Mouse (Mus musculus) fibroblast of lung, adult 2 months (primary cell): Measurements from ENCODE around the gene Atg4d.
"Not testable (repeated sequence)": the region's sequence is repeated elsewhere in the genome, so short reads cannot be mapped to it uniquely, and the experiment has no call there.

ENCODE experiments used
- DNase-seq: peaks from one replicate; pipeline ENCODE4 v3.0.0-alpha.2; 2011; ENCODE audit warnings: low read depth

Gene Atg4d

DNA sequence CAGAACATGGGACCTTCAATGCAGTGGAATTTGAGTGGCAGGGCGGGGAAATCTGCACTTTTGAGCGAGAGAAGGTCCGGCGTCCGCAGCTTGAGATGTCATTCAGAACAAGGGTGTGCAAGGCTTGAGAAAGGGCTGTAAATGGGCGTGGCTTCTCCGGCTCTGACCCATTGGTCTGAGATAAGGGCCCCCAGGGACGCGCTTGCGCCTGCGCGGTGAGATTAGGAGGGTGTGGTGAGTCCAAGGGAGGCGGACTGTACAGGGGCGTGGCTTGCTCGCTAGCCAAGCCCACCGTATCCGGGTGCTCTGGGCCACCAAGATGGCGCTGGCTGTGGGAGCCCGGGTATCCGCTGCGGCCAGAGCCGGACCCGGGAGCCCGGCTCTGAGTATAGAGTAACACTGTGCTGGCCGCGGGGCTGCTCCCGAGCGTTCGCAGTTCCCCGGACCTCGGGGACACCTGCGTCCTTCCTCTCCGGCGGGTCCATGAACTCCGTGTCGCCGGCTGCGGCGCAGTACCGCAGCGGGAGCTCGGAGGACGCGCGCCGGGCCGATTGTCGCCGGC is at the start of gene Atg4d:
TSS of gene Atg4d (plus strand) at position 294 of the 562 bp plus-strand sequence.
- peak; percentile 96 for DNase-seq

DNA sequence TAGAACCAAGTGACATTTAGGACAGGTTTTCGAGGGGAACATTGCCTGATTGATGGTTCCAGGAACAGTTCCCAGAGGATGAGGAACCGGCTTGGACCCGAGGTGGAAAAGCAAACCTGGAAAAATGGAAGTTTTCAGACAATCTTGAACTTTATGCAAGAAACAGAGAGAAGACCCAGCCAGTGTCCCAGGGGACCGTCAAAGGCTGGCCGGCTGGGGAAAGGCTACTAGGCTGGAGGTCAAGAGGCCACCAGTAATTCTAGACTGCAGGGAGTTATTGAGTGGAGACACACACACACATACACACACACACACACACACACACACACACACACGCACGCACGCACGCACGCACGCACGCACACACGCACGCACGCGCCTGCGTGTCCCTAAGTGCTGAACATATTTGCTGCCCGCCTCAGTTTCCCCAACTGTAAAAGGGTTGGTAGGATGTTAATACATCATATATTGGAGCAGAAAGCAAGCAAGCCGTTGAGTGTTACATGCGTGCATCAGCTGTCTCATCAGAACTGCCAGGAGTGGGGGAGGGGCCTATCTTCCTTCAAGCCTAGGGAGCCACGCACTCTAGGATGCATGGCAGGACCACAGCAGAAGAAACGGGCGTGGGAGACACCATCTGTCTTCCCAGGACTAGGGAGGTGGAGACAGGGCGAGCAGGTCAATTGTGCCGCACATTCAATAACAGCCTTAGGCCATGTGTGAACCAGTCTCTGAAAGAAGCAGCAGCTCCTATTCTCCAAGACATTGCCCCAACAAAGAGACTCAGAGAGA is 48.8 kb upstream of the Atg4d start:
- no peak for DNase-seq

DNA sequence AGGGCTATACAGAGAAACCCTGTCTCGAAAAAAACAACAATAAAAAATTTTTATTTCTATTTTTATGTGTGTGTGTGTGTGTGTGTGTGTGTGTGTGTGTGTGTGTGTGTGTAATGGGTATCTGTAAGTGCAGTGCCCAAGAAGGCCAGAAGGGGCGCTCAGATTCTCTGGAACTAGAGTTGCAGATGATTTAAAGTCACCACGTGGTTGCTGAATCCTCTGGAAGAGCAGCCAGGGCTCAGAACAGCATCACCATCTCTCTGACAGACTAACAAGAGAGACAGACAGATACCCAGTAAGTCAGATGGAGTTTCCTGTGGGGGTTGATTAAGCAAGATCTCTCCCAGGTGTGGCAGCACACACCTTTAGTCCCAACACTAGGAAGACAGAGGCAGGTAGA is 45.3 kb upstream of the Atg4d start:
- no peak for DNase-seq

DNA sequence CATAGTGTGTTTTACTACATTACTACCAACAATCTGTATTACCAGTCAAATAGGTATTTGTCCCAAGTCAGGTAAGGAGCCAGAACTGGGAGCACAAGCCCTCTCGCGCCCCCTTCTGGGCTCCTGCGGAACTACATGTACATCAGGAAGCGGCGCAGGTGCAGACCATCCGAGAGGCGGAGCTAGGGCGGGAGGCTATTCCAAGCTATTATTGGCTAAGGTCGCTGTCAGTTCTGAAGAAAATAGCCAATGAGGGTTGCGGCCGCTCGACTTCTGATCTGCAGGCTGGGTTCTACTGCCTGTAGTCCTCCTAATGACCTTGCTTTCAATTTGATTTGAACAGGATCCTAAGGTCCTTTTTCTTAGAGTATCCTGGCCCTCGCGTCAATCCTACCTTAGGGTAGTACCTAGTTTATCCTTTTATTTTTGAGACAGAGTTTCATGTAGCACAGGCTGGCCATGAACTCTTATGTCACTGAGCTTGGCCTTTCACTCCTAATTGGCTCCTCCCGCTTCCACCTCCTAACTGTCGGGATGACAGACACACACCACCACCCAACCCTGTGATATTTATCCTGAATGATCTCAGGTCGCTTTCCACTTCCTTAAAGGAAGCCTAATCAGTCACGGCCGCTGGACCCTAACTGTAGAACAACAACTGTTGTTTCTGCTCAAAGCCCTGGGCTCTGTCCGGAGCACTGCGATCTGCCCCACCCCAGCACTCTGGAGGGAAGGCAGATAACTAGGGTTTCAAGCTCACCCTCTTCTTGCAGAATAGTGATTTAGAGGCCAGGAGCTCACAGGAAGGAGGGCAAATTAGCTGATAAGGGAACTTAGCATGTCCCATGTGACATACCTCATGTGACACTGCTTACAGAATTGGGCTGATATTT is 44.4 kb upstream of the Atg4d start:
- peak; percentile 69 for DNase-seq

DNA sequence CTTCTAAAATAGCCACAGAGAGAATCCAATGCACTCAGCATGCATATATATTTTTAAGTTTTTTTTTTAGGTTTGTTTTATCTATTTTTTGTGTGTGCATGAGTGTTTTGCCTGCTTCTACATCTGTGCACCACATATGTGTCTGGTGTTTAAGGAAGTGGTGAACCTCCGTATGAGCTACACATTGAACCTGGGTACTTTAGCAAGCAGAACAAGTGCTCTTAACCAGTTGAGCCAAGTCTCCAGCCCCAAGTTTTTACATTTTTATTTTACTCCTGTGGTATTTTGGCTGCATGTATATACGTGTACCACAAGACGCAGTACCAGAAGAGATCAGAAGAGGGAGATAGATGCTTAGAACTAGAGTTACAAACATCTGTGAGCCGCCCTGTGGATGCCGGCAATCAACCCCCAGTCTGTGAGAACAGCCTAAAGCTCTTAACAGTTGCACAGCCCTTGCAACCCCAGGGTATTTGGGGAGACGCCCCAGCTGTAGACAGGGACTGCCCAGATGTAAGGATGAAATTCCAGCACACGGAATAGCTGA is 43.6 kb upstream of the Atg4d start:
- no peak for DNase-seq

DNA sequence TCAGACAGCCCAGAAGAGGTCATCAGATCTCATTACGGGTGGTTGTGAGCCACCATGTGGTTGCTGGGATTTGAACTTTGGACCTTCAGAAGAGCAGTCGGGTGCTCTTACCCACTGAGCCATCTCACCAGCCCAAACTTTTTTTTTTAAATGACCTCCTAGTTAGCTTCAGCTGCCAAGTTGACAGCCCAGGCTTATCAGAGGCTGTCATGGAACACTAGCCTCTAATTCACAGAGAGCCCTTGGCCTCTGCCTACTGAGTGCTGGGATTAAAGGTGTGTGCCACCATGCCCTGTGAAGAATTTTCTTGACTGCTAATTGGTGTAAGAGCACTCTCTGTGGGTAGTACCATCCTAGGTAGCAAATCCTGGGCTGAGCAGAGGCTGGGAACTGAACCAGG is 41.6 kb upstream of the Atg4d start:
- not testable (repeated sequence) for DNase-seq

DNA sequence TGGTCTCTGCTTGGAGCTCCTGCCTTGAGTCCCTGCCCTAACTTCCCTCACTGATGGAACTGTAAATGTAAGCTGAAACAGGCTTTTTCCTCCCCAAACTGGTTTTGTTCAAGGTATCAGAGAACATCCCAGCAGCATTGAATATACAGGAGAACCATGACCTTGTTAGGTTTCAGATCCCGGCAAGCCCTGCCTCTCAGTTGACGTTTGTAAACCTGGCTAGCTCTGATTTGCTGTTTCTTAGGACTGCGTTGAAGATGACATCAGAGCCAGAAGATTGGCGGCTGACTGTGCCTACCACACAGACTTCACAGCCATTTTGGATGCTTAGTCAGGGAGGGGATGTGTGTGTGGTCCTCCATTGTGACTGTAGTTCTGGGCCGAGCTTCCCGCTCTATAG is 41.2 kb upstream of the Atg4d start:
- no peak for DNase-seq

DNA sequence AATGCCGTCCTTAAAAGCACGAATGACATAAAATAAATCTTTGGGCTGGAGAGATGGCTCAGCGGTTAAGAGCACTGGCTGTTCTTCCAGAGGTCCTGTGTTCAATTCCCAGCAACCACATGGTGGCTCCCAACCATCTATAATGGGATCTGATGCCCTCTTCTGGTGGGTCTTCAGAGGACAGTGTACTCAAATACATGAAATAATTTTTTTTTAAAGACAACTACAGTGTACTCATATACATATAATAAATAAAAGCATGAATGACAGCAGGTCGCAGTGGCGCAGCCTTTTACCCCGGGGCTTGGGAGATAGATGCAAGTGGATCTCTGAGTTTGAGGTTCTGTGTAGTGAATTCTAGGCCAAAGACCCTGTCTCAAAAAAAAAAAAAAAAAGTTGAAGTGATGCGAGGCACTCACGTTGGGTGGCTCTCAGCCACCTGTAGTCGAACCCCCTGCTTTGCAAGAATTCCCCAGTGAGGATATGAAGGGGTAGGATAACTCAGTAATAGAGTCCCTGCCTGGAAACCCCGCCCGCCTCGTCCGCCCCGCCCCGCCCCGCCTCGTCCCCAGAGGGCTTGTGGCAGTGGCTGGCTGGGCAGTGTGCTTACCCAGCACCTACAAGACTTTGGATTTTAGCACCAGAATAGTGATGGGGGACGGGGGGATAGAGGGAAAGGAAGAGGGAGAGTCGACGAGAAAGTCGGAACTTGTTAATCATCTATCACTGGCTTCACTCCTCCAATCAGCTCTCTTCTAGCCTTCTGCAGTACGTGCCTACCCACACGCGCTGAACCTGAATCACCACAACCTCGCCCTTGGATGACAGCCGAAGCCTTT is 40.3 kb upstream of the Atg4d start:
- peak; percentile 56 for DNase-seq

DNA sequence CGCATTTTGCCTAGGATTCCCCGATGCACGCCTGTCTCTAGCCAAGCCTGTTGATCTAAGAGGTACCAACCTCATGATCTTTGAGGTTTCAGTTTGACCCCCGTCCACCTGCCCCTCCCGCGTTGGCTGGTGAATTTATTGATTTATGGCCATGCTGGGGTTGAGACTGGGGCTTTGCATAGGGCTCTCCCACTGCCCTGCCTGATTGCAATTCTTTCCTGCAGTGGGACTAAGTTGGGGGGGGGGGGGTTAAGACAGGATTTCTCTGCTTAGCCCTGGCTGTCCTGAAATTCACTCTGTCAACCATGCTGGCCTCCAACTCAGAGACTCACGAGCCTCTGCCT is 39.7 kb upstream of the Atg4d start:
- no peak for DNase-seq

DNA sequence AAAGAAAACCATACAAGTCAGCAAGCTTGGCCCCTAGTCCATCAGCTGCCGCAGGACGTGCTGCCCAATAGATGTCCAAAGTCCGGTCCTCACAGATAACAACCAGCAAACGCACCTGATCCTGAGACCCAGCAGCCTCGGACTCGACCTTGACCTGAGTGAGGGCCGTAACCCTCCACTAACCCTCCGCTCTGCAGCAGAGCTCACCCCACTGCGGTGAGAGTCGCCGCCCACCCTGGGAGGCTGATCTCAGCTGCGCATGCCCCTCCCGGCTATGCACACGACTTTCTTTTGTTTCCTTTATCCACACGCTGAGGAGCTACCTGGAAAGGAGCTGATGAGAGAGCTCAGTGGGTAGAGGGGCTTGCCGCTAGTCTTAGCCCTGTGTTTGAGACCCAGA is 37.8 kb upstream of the Atg4d start:
- no peak for DNase-seq

DNA sequence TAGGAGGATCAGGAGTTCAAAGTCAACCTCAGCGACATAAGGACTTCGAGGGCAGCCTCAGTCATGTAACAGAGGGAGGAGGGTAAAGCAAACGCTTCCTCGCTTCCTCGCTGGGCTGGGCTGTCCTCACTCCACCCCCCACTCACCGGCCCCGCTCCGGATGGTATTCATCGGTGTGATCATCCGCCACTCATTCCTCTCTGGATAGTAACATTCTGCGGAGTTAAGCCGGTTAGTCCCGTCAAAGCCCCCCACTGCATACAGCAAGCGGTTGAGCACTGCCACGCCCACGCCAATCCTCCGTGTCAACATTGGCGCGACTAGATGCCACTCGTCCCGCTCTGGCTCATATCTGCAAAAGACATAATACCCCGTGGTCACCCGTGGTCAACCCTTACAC is 33.5 kb upstream of the Atg4d start:
- no peak for DNase-seq

DNA sequence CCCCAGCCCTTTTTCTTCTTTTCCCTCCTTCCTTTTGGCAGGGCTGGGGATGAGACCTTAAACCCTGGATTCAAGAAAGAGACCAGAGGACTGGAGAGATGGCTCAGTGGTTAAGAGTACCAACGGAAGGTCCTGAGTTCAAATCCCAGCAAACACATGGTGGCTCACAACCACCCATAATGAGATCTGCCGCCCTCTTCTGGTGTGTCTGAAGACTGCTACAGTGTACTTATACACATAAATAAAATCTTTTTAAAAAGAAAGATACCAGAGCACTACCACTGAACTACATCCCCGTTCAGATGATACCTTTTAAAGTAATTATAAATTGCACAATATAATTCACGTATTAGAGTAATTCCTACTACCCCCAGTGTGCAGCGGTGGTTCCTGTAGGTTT is 32.2 kb upstream of the Atg4d start:
- no peak for DNase-seq

DNA sequence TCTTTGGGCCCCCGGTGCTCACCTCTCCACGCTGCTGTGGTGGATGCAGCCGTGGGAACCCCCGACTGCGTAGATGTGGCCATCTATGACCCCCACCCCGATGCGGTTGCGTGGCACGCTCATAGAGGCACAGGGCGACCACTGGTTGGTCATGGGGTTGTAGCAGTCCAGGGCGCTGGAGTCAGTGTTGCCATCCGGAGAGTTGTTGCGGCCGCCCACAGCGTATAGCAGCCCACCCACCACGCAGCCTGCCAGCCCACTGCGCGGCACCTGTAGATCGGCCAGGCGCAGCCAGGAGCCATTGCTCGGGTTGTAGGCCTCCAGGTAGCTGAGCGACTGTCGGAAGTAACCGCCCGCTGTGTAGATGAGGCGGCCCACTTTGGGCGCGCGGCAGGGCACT is 31.7 kb upstream of the Atg4d start:
- DNase-seq = no peak

DNA sequence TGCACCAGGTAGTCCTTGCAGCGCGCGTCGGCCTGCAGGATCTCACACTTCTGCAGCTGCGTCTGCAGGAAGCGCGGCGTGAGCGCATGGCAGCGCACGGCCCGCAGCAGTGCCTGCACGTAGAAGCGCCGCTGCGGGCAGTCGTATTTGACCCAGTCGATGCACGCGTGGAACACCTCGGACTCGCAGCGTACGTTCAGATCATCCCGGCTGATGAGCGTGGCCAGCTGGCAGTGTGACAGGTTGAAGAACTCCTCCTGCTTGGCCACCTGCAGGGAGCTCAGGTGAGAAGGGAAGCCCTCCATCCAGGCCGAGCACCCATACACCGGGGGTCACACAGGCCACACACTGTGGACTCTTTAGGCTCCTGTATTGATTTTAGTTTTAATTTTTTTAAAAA is 31.3 kb upstream of the Atg4d start:
- DNase-seq = no peak

DNA sequence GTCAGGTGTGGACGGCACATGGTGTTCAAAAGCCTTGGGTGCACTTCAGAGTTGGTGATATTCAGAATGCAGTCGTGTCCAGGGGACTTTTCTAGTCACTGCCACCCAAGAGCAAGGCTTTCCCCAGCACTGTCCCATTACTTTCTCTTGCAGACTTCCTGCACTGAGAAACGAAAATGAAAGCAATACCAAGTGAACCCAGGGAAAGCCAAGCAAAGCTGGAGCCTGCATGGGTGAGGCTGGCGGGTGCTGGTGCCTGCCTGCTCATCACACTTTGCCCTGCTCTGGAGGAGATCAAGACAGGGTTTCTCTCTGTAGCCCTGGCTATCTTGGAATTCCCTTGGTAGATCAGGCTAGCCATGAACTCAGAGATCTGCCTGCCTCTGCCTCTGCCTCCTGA is 29.8 kb upstream of the Atg4d start:
- DNase-seq = no peak

DNA sequence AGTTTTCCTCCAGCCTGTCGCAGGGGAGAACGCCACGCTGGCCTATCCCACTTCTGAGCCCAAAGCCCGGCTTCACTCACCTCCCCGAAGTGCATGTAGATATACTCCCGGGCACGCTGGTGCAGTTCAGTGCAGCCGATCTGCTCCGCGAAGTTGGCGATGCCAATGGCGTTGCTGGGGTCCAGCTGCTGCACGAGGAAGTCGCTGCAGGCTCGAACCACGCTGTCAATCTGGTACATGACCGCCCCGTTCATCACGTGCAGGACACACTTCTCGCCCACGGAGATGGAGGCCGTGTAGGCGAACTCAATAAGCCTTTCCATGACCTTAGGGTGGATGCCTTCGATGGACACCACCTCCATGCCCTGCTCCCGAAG is 28.1 kb upstream of the Atg4d start:
- DNase-seq = no peak

DNA sequence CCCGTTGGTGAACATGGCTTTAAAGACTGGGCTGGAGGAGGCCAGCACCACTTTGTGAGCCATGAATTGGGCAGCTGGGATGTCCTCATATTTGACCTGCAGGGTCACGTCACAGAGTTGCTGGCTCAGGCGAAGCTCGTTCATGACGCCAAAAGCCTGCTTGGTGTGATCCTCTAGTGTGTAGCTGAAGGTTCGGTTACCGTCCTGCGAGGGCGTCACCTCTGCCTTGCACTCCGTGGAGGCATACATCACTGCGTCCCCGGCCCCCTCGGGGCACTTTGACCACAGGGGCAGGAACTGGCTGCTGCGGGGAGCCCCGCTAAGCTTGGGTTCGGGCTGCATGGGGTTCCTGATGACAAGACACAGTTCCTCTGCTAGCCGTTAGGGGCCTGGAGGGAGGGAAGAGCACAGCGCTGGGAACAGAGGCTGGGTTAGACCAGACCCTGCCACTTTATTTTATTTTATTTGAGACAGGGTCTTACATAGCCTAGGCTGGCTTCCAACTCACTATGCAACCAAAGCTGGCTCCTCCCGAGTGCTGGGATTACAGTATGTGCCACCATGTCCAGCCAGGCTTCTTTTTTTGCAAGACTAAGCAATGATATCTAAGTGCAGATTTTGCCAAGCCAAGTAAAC is 27.6 kb upstream of the Atg4d start:
- DNase-seq = no peak

DNA sequence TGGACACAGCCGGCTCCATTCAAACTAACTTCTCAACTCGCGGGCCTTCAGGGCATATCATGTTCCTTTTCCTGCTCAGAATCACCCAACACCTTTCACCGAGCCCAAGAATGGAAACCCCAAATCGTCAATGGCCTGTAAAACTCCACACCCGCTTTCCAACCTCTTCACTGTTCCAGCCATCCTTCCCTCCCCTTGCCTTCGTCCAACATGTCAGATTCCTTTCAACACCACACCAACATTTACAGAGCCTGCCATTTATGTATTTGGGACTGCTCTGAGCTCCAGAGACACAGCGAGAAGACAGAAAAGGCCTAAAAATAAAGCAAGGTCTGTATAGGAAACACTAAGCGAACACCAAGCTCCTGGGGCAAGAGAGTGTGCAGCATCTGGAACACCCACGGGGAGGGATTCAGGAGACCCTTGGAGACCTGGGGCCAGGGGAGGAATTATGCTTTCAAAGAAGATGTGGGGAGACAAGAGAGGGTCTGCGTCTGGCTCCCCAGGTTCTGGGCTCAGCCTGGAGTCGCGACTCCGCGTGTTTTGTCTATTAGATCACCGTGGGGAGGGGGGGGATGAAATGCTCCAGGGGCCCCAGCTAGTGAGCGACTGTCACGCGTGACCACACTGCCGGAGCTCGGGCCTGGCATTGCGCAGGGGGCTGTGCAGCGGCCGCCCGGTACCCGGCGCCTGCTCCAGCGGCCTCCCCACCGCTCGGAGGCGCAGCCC is 26.9 kb upstream of the Atg4d start:
- no peak for DNase-seq

DNA sequence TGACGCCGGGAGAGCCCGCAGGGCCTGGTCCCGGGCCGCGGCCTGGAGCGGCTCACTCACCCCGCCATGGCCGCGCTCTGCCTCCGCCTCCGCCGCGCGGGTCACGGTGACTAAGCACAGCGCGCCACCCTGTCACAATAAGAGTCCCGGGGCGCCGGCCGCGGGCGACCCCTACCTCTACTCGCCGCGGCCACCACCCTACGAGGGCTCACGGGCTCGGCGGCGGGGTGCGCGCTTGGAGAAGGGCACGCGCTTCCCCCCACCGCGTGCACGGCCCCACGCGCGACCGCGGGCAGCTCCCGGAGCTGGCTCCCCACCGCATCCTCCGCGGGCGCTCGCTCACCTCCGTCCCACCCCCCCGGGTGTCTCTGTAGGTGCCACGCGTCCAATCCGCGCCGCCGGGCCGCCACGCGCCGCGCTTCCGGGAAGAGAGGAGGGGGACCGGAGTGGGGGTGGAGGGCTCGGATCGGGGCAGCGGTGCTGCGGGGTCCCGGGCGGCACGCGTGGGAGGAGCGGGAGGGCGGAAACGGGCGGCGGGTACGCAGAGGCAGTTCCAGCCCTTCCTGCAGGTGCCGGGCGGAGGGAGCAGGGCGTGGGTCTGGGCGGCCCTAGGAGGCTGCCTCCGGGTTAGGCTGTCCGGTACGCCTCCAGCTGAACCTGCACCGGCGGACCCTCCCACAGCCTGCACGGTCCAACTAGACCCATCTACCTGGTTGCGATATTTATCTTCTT is 26.2 kb upstream of the Atg4d start, which contains the start of gene Keap1:
TSS of gene Keap1 (minus strand) at position 629 of the 732 bp plus-strand sequence.
- DNase-seq = no peak

DNA sequence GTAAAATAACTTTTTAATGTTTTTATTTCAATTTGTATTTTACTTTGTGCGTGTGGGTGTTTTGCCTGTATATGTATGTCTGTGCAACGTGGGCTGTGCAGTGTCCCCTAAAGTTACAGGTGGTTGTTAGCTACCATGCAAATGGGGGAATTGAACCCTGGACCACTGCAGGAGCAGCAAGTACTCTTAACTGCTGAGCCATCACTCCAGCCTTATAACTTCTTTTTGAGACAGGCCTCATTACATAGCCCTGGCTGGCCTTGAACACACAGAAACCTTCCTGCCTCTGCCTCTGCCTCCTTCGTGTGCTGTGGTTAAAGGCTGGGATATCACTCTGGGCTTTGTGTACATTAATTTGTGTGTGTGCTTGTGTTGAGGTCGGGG is 25.6 kb upstream of the Atg4d start:
- DNase-seq = no peak
